Mouse (Mus musculus) neural tube, embryonic 13.5 days (tissue): Measurements from ENCODE around the gene Fst. TPM values are rescaled to one million over a fixed set of nuclear protein-coding genes. Genes with fewer than 3 reads are reported as not detected.

Experiments
- ATAC-seq: fragments of 200-750 bp; cut with Nextera tagmentation; 2 replicates; pipeline ENCODE4 v1.8.0; 2017; ENCODE audit warnings: low read depth, mild to moderate bottlenecking, moderate TSS enrichment, moderate library complexity
- H3K27ac ChIP-seq: fragments of 300-500 bp; sonication (generic); replicated peaks from 2 replicates; pipeline ENCODE4 v1.5.1; 2015; ENCODE audit warnings: moderate library complexity, mild to moderate bottlenecking, inconsistent platforms
- H3K27me3 ChIP-seq: fragments of 300-500 bp; sonication (generic); 2 replicates; pipeline ENCODE4 v1.6.1; 2015; ENCODE audit warnings: mild to moderate bottlenecking, inconsistent platforms
- H3K36me3 ChIP-seq: fragments of 300-500 bp; sonication (generic); 2 replicates; pipeline ENCODE4 v1.6.1; 2015; ENCODE audit warnings: mild to moderate bottlenecking, inconsistent platforms
- H3K4me1 ChIP-seq: fragments of 300-500 bp; sonication (generic); replicated peaks from 2 replicates; pipeline ENCODE4 v1.6.1; 2015; ENCODE audit warnings: inconsistent platforms
- H3K4me2 ChIP-seq: fragments of 300-500 bp; sonication (generic); 2 replicates; pipeline ENCODE4 v1.6.1; 2015; ENCODE audit warnings: inconsistent platforms, mild to moderate bottlenecking, moderate library complexity
- H3K4me3 ChIP-seq: fragments of 300-500 bp; sonication (generic); 2 replicates; pipeline ENCODE4 v1.5.1; 2015; ENCODE audit warnings: mild to moderate bottlenecking, inconsistent platforms
- H3K9ac ChIP-seq: fragments of 300-500 bp; sonication (generic); 2 replicates; pipeline ENCODE4 v1.6.1; 2015; ENCODE audit warnings: moderate library complexity, mild to moderate bottlenecking, inconsistent platforms
- H3K9me3 ChIP-seq: fragments of 300-500 bp; sonication (generic); 2 replicates; pipeline ENCODE4 v1.6.1; 2016; ENCODE audit warnings: inconsistent platforms
- WGBS: fragments of 180-500 bp; shearing (Covaris S2); methylation state at CpG from one replicate; pipeline ENCODE4 v1.1.7; 2015; 5-methylcytosine and 5-hydroxymethylcytosine counted together
- polyA plus RNA-seq: library from polyadenylated mRNA; unstranded; fragments of >200 nt; fragmentation: Nextera tagmentation; extraction: Ambion mirVana; gene quantifications from 2 replicates; pipeline ENCODE4 v1.2.1, GENCODE M21; 2015

The Fst gene
- polyA plus RNA-seq, 1 experiment from 2014 or later = 9.6 TPM

DNA sequence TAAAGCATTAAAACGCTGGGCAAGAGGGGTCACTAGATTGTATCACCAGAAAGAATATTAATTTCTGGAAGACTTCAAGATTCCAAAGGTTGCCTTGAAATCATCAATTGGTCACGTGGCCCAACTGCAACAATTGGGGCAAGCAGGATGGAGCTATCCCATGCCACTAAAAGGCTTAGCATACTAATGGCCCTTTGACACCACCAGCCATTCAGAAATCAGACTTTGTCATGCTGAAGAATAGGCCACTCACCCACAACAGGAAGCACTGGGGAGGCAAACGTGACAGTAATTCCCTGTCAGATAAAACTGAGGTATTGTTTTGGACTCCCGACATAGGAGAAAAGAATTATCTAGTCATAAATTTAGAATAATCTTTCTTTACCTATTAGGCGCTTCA, 52.3 kb downstream of the Fst start:
- Histone ChIP-seq H3K27ac (no peak overlapping the region), H3K27me3 (no peaks in the 10 kb centered on the region), H3K9ac (no peak overlapping the region), H3K9me3 (no peaks in the 10 kb centered on the region), H3K4me2 (no peak overlapping the region), H3K4me3 (no peak overlapping the region), H3K36me3 (no peaks in the 10 kb centered on the region), H3K4me1 (peaks cover 6% of the 10 kb centered on the region)
- 5% methylated on average over 5 of the region's 5 CpGs for WGBS
- ATAC-seq = no peak

DNA sequence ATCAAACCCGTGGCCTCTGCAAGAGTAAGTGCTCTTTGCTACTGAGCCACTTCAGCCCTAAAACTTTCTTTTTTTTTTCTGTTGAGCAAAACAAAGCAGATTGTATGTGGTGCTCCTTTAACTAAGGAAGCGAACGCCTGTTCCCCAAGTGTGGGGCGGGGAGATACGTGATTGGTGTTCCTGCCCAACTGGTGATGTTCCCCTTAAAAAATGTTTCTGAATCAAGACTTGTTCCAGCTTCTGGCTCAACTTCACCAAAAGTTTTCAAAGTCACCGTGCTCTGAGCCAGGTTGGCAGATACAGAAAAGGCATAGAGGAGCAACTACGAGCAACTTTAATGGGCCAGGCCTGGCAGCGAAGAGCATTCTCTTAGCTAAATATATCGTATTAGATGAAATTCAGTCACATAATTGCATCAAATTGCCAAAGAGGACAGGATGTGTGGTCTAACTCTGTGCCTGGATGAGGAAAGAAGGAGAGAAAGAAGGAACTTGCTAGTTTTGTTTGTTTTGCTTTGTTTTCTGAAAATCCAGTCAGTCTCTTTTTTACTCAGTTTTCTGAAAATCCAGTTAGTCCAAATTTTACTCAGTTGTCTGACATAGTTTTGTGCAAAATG, 53.5 kb downstream of the Fst start:
- ATAC-seq = no peak
- no peaks in the 10 kb centered on the region for H3K36me3 ChIP-seq
- H3K27me3 ChIP-seq = no peaks in the 10 kb centered on the region
- no peak overlapping the region for H3K4me3 ChIP-seq
- H3K9ac ChIP-seq = no peak overlapping the region
- no peak overlapping the region for H3K4me2 ChIP-seq
- H3K27ac ChIP-seq = no peak overlapping the region
- H3K9me3 ChIP-seq = no peaks in the 10 kb centered on the region
- 89% methylated on average over 9 of the region's 9 CpGs for WGBS
- peaks cover 6% of the 10 kb centered on the region for H3K4me1 ChIP-seq

Other genes with a start within 250 kb of the Fst start
- gene Ndufs4, start 70.7 kb downstream of the Fst start, polyA plus RNA-seq = 392 and 420 TPM in 2 replicates